Mouse (Mus musculus) hematopoietic multipotent progenitor cell, adult 10-12 weeks (in vitro differentiated cells): ENCODE data around the gene Rpusd4. TPM values are rescaled to one million over a fixed set of nuclear protein-coding genes. Genes with fewer than 3 reads are reported as not detected.

Experiments used
- polyA plus RNA-seq: library from polyadenylated mRNA; stranded (reverse); fragments of >175 nt; gene quantifications from 2 replicates; pipeline ENCODE4 v1.2.3, GENCODE M21; 2012; ENCODE audit warnings: low replicate concordance

Rpusd4 gene
- polyA plus RNA-seq: 2.1 and 4.2 TPM in 2 replicates

GRCm38 (mm10) chr9:35267146-35267975, at the start of gene Rpusd4, which contains the start of gene Fam118b:
Gene Rpusd4 (plus strand): TSS chr9:35267865.
Gene Fam118b (minus strand): TSS chr9:35267805.

Other genes with a start within 250 kb of the Rpusd4 start
- 29.5 and 78.2 TPM in 2 replicates for gene St3gal4, start 148.6 kb upstream of the Rpusd4 start, polyA plus RNA-seq
- gene Dcps, start 91.8 kb upstream of the Rpusd4 start, polyA plus RNA-seq: 10.3 and 52.2 TPM in 2 replicates
- 10.2 and 14.2 TPM in 2 replicates for gene Srpr, start 67.7 kb upstream of the Rpusd4 start, polyA plus RNA-seq
- 5.5 and 10.2 TPM in 2 replicates for gene Tirap, start 67.6 kb upstream of the Rpusd4 start, polyA plus RNA-seq
- 4.0 and 8.1 TPM in 2 replicates for gene Foxred1, start 56.8 kb upstream of the Rpusd4 start, polyA plus RNA-seq
- 0.97 and 5.0 TPM in 2 replicates for gene Fam118b, start 60 bp upstream of the Rpusd4 start, polyA plus RNA-seq
- gene Cdon, start 153.3 kb downstream of the Rpusd4 start, polyA plus RNA-seq: 0.62 and 1.0 TPM in 2 replicates